Mouse (Mus musculus) stomach, embryonic 16.5 days (tissue): ENCODE results near the gene Vmac. TPM values are rescaled to one million over a fixed set of nuclear protein-coding genes. Genes with fewer than 3 reads are reported as not detected.

Source experiments
- ATAC-seq: fragments of 200-750 bp; cut with Nextera tagmentation; 2 replicates; pipeline ENCODE4 v1.8.0; 2017; ENCODE audit warnings: moderate number of reproducible peaks, moderate TSS enrichment; ENCODE audit not compliant: insufficient read depth, low FRiP score
- H3K27ac ChIP-seq: fragments of 300-500 bp; sonication (generic); 2 replicates; pipeline ENCODE4 v1.5.1; 2014; ENCODE audit warnings: low read length
- H3K27me3 ChIP-seq: fragments of 300-500 bp; sonication (generic); 2 replicates; pipeline ENCODE4 v1.6.1; 2014; ENCODE audit warnings: low read length, control low read depth, mixed read lengths; ENCODE audit not compliant: control insufficient read depth, insufficient read depth
- H3K36me3 ChIP-seq: fragments of 300-500 bp; sonication (generic); 2 replicates; pipeline ENCODE4 v1.6.1; 2014; ENCODE audit warnings: low read length; ENCODE audit not compliant: control insufficient read depth, insufficient read depth
- H3K4me1 ChIP-seq: fragments of 300-500 bp; sonication (generic); 2 replicates; pipeline ENCODE4 v1.6.1; 2014; ENCODE audit warnings: low read length, control low read depth, mixed read lengths; ENCODE audit not compliant: control insufficient read depth, insufficient read depth
- H3K4me2 ChIP-seq: fragments of 300-500 bp; sonication (generic); 2 replicates; pipeline ENCODE4 v1.6.1; 2014; ENCODE audit warnings: low read depth, low read length, mixed read lengths
- H3K4me3 ChIP-seq: fragments of 300-500 bp; sonication (generic); replicated peaks from 2 replicates; pipeline ENCODE4 v1.5.1; 2014; ENCODE audit warnings: mild to moderate bottlenecking, low read length
- H3K9ac ChIP-seq: fragments of 300-500 bp; sonication (generic); 2 replicates; pipeline ENCODE4 v1.6.1; 2014; ENCODE audit warnings: low read length
- H3K9me3 ChIP-seq: fragments of 300-500 bp; sonication (generic); replicated peaks from 2 replicates; pipeline ENCODE4 v1.6.1; 2016; ENCODE audit warnings: low read length, control low read depth; ENCODE audit not compliant: control insufficient read depth
- WGBS: fragments of 180-500 bp; shearing (Covaris S2); extraction: QIAGEN DNeasy Blood & Tissue Kit; methylation state at CpG from one replicate; pipeline ENCODE4 v1.1.7; 2014; 5-methylcytosine and 5-hydroxymethylcytosine counted together
- polyA plus RNA-seq: library from polyadenylated mRNA; unstranded; fragments of >200 nt; fragmentation: Nextera tagmentation; extraction: Ambion mirVana; gene quantifications from 2 replicates; pipeline ENCODE4 v1.2.1, GENCODE M21; 2015

Vmac gene
- polyA plus RNA-seq = 19.6 and 20.2 TPM in 2 replicates

GRCm38 (mm10) chr17:56717363-56718058 lies at the start of gene Vmac, which contains the start of gene Ndufa11:
Vmac (minus strand) TSS chr17:56718022.
Ndufa11 (plus strand) TSS chr17:56717767.
- WGBS = under 1% methylated on average over 59 of the region's 59 CpGs
- H3K27ac ChIP-seq = peak within 1 kb of the TSS; percentile 88
- peaks cover 23% of the 10 kb centered on the region for H3K4me1 ChIP-seq
- peak within 1 kb of the TSS; percentile 93 for H3K4me3 ChIP-seq
- peak within 1 kb of the TSS; percentile 57 for H3K4me2 ChIP-seq
- H3K9ac ChIP-seq = peak within 1 kb of the TSS; percentile 92
- no peaks in the 10 kb centered on the region for H3K9me3 ChIP-seq
- no peaks in the 10 kb centered on the region for H3K27me3 ChIP-seq
- no peaks in the 10 kb centered on the region for H3K36me3 ChIP-seq
- ATAC-seq = peak; percentile 71

DNA sequence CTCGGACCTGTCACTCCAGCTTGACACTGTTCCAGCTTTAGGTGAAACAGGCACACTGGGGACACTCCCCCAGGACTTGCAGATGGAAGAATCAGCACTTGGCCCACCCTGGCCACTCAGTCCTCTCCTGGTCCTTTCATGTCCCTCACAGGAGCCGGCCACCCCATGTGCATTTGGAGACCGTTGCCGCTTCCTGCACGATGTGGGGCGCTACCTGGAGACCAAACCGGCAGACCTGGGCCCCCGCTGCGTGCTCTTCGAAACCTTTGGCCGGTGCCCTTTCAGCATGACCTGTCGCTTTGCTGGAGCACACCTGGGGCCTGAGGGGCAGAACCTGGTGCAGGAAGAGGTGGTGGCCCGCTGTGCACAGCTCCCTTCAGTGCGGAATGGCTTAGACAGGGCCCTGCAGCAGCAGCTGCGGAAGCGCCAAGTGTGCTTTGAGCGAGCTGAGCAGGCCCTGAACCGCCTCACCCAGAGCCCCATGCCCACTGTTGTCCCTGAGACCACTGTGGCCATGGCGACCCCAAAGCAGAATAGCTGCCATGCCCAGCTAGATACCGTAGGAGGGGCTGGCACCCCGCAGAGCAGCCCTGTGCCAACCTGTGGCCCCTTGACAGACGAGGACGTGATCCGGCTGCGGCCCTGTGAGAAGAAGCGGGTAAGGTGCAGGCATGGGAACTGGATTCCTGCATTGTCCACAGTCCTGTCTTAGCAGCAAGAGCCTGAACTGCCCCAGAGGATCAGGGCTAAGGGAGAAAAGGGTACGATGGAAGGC lies 49.0 kb upstream of the Vmac start:
- H3K36me3 ChIP-seq = peaks cover 26% of the 10 kb centered on the region
- whole genome bisulfite sequencing = 94% methylated on average over 27 of the region's 27 CpGs
- H3K27me3 ChIP-seq = no peaks in the 10 kb centered on the region
- H3K4me2 ChIP-seq = no peak overlapping the region
- no peak overlapping the region for H3K9ac ChIP-seq
- no peaks in the 10 kb centered on the region for H3K9me3 ChIP-seq
- H3K4me3 ChIP-seq = no peak overlapping the region
- no peak for ATAC-seq
- H3K4me1 ChIP-seq = peaks cover 17% of the 10 kb centered on the region
- no peak overlapping the region for H3K27ac ChIP-seq

DNA sequence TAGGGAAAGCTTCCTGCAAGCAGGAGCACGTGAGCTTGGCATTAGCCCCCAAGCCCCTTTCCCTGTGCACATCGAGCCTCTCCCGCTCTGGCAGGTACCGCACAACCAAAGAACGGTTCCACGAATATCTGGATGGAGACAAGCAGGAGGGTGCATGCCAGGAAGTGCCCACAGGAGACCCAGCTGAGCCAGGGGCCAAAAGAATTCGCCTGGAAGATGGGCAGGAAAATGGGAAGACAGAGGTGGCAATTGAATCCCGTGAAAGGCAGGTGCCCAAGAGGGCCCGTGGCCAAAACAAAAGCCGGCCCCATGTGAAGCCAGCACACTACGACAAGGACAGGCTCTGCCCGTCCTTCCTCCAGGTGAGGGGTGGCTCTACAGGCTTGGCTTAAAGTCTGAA lies 47.6 kb upstream of the Vmac start:
- Histone ChIP-seq H3K9me3 (no peaks in the 10 kb centered on the region), H3K36me3 (peaks cover 26% of the 10 kb centered on the region), H3K27me3 (no peaks in the 10 kb centered on the region), H3K4me1 (peaks cover 21% of the 10 kb centered on the region), H3K27ac (peak overlapping the region; percentile 97), H3K4me2 (peak overlapping the region; percentile 96), H3K9ac (peak overlapping the region; percentile 93), H3K4me3 (peak overlapping the region; percentile 69)
- 55% methylated on average over 12 of the region's 12 CpGs for WGBS
- no peak for ATAC-seq

DNA sequence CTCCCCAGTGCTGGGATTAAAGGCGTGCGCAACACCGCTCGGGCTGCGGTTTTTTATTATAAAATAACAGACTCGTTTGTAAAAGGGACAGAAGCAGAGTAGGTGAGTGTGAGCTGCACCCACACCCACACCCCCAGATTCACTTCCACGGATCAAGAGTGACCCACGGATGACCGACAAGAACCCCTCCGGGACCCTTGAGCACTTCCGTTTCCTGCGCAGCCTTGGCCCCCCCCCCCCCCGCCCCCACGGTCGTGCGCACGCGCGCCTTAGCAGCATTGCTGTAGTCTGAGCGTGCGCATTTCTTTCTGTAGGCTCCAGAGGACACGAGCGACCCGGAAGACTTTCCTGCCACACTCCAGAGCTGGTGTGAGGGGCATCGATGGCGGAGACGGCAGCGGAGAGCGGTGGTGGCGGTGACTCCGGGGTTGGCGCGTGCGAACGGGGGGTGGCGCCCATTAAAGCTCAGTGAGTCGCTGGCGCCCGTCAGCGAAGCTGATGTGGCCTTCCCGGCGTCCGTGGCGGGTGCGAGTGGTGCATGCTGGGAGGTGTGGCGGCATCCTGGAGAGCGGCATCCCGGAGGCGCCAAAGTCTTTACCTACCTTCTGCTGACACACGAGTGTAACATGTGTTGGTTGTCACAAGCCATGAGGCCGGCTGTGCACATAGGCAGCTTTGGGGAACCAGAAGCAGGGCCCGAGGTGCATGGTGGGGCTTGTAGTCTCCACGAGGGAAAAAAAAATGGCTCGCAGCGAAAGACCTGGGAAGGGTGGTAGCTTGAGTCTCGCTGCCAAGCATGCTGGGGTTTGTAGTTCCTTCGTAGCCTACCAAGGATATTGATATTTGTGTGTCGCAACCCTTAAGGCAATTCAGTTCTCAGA lies 46.9 kb upstream of the Vmac start, which contains the start of gene Dus3l:
Gene Dus3l (plus strand): TSS at position 284 of the 881 bp plus-strand sequence.
- Histone ChIP-seq H3K4me1 (peaks cover 21% of the 10 kb centered on the region), H3K27ac (peak within 1 kb of the TSS; percentile 97), H3K4me2 (peak within 1 kb of the TSS; percentile 96), H3K27me3 (no peaks in the 10 kb centered on the region), H3K9me3 (no peaks in the 10 kb centered on the region), H3K36me3 (peaks cover 25% of the 10 kb centered on the region), H3K9ac (peak within 1 kb of the TSS; percentile 93), H3K4me3 (peak within 1 kb of the TSS; percentile 69)
- under 1% methylated on average over 58 of the region's 58 CpGs for WGBS
- ATAC-seq = peak; percentile 77

DNA sequence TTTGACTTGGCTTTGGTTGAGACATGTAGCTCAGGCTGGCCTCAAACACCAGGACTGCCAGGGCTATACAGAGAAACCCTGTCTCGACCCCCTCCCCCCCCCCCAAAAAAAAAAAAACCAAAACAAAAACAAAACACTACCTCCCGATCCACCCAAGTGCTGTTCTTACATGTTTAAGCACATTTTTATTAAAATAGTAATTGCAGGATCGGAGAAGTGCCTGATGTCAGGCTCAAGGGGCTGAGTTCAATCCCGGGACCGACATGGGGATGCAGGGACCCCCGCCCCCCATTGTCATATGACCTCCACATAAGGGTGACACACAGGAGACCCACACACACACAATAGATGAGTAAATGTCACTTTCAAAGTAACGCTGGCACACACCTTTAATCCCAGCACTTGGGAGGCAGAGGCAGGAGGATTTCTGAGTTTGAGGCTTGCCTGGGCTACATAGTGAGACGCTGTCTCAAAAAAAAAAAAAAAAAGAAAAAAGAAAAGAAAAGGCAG lies 46.0 kb upstream of the Vmac start:
- WGBS = 70% methylated on average over 8 of the region's 8 CpGs
- H3K9ac ChIP-seq = no peak overlapping the region; the same call in 1 of the 2 replicates
- H3K36me3 ChIP-seq = peaks cover 16% of the 10 kb centered on the region; the same call in 1 of the 2 replicates
- H3K4me1 ChIP-seq = peaks cover 21% of the 10 kb centered on the region
- no peaks in the 10 kb centered on the region for H3K27me3 ChIP-seq
- peak overlapping the region; percentile 69 for H3K4me3 ChIP-seq
- H3K27ac ChIP-seq = peak overlapping the region; percentile 97; the same call in 1 of the 2 replicates
- peak overlapping the region; percentile 96 for H3K4me2 ChIP-seq
- no peak for ATAC-seq
- H3K9me3 ChIP-seq = no peaks in the 10 kb centered on the region

DNA sequence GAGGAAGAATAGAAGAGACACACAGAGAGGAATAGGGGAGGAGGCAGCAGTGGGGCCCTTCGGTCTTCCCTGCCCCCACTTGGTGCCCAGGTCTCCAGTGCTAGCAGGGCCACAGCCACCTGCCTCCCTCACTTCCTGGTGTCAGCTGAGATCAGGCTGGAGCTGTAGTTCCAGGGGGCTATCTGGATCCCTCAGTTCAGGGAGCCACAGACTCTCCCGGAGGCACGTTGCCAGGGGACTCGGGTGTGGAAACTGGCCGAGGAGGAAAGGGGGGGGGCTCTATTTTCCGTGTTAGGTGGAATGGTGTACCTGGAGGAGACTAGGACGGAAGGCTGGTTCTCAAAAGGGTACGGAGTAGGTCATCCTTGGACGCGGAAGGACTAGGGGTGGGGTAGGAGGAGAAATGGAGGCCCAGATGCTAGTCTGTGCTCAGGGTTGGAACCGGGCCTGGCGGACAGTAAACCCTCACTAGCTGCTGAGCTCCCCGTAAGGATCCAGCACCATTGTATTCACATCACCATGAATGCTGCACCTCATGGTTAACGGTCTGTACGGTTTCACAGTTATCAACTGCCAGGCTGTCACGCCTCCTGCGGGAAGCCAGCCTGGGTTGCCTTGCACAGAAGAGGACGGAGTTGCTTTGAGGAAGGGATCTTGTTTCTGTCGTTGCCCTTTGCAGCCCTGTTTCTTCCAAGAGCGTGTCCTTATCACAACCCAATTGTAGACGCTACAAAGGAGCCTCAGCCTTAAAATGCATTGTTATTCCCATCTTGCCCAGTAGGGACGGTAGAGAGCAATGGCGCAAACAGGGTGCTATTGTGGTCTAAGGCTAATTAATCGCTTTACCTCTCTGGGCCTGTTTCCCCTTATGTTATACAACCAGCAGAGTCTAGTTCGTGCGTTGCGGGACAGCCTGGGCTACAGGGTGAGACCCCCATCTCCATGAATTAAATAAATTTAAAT lies 45.2 kb upstream of the Vmac start:
- Histone ChIP-seq H3K27me3 (no peaks in the 10 kb centered on the region), H3K36me3 (peaks cover 10% of the 10 kb centered on the region; the same call in 1 of the 2 replicates), H3K9ac (peak overlapping the region; percentile 74; the same call in 1 of the 2 replicates), H3K4me3 (no peak overlapping the region), H3K9me3 (no peaks in the 10 kb centered on the region), H3K27ac (peak overlapping the region; percentile 87), H3K4me1 (peaks cover 23% of the 10 kb centered on the region), H3K4me2 (no peak overlapping the region)
- WGBS = 43% methylated on average over 27 of the region's 27 CpGs
- ATAC-seq = no peak

- peak overlapping the region; percentile 74 for H3K9ac ChIP-seq
- peak overlapping the region; percentile 80 for H3K4me2 ChIP-seq
- H3K27me3 ChIP-seq = no peaks in the 10 kb centered on the region
- peak overlapping the region; percentile 87 for H3K27ac ChIP-seq
- 0% methylated on average over 28 of the region's 28 CpGs for WGBS
- peak; percentile 51 for ATAC-seq
- H3K36me3 ChIP-seq = 0 out of 2 replicates have a peak, but pooled peaks cover 5% of the 10 kb centered on the region
- H3K4me1 ChIP-seq = peaks cover 32% of the 10 kb centered on the region
- peak overlapping the region; percentile 52 for H3K4me3 ChIP-seq
- no peaks in the 10 kb centered on the region for H3K9me3 ChIP-seq
Observed at GRCm38 (mm10) chr17:56761991-56762410, 44.2 kb upstream of the Vmac start.
